Mouse (Mus musculus) 3134 (cell line): ENCODE results near the gene Gm19426.
"Not testable (repeated sequence)": the region's sequence is repeated elsewhere in the genome, so short reads cannot be mapped to it uniquely, and the experiment has no call there.

ENCODE experiments used
- DNase-seq: peaks from one replicate; pipeline ENCODE4 v3.0.0-alpha.2; 2011; ENCODE audit warnings: low spot score; ENCODE audit not compliant: insufficient read length; ENCODE audit errors: extremely low read depth

Gm19426 gene

DNA sequence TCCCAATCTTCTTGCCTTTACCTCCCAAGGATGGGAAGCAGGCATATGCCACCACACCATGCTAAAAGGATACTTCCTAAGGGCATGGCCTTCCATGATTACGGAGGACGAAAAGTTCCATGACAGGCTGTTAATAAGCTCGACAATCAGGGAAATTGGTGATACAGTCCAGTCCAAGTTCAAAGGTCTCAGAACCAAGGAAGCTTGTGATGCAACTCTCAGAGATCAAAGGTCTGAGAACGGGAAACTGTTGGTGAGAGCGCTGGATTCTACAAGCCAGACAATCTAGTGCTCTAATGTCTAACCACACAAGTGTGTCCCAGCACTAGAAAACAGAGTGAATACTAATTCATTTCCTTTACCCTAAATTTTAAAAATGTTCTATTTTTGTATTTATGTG, 12.8 kb upstream of the Gm19426 start:
- DNase-seq: no peak

DNA sequence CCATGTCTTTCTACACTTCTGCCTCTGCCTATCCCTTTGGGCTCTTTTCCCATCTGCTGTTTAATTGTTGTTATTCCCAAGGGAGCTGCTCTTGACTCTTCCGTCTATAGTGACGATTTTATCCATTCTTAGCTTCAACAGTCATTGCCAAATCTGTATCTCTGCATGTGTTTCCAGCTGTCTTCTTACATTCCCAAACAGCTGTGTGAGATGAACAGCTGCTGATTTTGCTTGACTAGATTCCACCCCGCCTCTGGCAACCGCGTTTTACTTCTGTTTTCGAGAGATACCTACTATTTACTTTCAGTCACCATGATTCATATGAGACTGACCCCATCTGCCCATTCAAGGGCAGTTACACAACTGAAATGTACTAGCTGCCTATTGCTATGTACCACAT, 6.7 kb upstream of the Gm19426 start:
- no peak for DNase-seq

DNA sequence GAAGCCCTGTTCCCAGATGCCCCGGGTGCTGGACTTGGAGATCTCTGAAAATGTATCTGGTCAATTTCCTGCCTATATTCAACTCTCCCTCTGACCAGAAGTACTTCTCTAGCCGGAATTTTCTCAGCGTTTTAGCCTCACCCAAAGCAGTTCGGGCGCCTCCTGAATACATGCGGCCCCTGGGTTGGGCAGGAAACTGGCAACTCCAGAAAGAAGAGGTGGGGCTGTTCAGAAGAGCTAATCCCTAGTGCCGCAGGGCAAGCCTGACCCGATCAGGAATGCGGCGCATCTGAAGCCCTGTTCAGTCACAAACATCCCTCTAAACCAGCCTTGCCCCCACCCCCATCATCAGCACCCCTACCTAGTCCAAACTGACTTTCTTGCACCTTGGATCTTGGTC, 671 bp upstream of the Gm19426 start:
- no peak for DNase-seq

DNA sequence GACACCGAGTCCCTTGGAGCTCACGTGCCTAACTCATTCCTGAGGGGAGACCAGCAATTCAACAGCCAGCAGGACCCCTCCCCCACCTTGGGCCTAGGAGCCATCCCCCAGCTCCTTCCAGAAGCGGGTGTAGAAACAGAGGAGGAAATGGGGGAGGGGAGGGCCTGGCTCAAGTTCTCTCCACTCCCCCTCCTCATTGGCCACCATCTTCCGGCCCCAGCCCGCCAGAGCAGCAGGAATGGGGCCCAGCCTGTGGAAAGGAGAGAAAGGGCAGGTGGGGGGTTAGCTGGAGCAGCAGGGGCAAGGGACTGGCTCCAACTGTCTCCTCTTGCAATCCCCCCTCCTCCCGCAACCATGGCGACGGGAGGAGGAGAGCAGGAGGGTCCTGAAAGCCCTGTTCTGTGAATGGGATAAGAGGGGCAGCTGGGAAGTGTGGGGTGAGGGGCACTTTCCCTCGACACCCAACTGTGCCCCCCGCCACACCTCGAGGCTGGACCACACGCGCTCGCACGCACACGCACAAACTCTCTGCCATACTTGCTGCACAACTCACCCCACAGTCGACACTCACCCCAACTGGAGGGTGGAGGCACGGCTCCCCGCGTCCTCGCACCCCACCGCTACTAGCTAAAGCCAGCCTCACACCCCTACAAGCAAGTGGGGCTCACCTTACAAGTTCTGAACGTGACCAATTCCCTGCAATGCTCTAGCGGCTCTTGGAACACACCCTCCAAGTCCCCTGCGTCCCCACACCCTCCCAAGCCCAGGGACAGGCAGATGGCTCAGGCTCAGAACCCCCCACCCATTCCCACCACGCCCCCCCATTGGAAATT, 788 bp downstream of the Gm19426 start:
- peak; percentile 65 for DNase-seq

DNA sequence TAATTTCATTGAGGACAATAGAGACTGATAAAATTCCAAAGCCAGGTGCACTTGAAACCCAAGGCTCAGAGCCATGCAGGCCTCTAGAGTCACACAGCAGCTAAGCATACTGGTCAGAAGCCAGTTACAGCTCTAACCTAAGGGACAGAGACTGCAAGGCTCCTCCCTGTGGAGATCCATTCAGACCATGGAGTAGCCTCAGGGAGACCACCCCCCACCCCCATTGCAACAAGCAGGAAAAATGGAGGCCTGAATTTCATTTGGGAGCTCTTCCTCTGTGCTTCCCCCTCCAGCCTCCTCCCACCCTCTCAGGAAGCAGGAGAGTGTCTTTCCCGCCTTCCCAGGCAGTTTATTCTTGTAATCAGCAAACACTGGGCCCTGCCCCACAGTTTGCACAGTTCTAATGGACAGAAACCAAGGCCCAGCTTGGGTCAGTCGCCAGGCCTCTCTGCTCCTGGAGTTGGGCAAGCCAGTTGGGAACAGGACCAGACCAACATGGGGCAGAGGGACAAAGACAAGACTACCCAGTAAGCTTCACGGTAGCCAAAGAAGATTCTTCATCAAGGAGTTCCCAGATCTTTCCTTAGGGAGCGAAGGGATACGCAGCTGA, 1.5 kb downstream of the Gm19426 start:
- no peak for DNase-seq

DNA sequence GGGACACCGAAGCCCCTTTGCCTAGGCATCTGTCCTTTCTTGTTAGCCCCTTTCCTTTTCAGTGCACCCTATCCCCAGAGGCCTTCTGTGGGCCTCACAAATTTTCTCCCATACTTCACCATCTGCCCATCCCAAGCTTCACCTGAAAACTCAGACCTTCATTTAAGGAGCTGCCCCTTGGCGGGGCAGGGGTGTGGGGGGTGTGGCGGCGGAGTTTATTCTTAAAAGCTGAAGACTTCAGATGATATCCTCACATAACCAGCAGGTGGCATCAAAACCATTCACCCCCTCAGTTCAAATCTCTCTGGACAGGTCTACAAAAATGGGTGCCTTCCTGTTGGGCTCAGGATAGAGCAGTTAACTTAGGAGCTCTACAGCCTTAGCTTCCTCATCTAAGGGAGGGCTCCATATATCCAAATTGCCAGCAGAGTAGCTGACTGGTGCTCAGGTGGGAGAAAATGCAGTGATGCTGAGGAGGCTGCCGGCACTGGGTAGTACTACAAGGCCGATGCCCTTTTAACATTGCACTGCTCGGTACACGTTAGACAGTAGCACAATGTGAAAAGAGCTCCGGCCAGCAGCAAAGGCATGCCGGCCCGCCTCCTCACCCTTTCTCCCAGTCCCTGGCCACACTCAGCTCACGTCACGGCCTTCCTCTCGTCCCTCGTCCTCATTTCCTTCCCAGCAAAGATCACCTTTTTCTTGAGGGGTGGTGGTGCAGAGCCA, 2.7 kb downstream of the Gm19426 start:
- no peak for DNase-seq

DNA sequence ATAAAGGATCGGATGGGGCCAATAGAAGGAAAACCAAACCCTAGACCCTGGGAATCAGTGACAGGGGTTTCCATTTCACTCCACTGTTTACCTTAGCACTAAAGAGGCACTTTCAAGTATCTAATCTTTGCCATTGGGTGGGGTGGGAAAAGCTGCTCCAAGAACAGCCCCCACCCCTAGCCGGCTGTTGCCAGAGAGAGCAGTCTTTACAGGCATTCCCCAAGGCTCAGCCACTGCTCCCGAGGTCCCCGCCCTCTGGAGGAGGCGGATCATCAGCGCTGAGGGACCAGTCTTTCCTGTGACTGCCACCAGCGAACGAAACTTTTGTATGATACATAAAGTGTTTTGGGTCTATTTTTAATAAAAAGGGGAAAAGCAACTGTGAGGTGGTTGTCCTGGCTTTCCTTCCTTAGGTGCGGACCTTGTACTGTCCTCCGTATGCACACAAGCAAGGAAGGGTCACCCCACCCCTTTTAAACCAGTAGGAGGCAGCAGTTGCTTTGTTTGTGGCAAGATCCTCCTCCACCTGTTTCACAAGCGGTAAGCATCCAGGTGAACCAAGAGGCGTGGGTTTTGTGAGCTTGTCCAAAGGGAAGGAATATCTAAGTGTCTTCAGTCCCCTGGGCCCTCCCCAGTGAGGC, 5.1 kb downstream of the Gm19426 start:
- DNase-seq: no peak

DNA sequence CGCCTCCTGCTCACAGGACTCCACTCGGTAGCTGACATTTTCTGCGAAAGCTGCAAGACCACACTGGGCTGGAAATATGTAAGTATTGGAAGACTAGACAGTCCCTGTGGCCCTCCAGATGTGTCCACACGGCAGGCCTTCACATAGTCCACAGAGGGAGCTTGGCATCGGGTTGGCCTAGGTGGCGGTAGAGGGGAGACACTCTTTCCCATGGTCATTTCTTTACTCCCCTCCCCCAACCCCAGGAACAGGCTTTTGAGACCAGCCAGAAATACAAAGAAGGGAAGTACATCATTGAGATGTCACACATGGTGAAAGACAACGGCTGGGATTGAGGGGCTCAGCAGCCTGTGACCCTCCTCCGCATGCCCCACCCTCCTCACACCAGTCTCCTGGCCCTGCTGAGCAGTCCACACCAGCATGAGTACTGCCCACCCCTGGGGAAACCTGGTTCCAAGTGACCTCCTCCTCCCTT, 6.0 kb downstream of the Gm19426 start:
- DNase-seq: no peak

DNA sequence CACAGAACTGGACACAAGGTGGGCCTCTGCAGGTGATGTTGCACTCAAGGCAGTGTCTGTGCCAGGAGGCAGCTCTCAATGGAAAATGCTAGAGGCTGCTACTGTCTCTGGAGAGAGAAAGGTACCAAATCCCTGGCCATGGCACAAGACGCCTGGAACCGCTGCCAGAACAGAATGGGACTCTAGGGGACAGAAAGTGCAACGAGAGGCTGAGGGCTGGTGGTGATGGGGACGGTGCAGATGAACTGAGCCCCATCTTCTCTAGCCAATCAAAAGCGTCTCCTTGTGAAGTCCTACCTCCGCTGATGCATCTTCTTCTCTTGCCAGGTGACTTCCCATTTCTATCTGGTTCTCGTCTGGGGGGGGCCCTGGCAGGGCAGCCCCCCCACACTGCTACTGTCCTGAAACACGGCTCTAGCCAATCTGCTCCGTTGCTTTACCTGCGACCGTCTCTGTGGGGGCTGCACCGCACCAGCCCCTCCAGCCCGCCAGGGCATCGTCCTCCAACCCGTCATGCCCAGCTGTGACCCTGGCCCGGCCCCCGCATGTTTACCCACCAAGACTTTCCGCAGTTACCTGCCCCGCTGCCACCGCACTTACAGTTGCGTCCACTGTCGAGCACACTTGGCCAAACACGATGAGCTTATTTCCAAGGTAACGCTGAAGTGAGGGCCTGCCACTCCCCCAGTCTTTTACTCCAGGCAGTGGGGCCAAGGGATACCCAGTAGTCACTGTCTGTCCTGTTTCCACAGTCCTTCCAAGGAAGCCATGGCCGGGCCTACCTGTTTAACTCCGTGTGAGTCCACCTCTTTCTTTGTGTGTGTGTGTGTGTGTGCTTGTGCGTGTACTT, 6.9 kb downstream of the Gm19426 start:
- DNase-seq: no peak

DNA sequence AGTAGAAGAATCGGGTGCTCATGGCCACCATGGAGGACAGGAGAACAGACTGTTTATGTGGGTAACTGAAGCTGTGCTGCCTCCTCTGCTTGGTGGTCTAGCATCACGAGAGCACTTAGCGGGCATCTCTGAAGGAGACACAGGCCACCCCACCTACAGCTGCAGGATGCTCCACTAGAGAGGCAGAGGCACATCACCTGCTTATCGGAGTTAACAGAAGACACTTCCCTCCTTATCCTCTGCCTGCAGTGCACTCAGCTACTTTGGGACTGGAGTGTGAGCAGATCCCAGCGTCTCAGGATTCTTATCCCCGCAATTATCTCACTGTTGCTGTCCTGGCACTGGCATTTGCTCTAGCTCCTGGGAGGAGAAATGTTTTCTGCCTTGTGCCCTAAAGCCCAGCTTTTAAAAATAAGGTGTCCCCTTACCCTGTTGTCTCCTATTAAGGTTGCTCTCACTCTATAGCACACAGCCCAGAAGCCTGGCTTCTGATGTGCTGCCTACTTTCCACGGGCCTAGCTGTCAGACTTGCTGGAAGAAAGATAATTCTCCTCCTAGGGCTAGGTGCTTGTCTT, 8.0 kb downstream of the Gm19426 start:
- no peak for DNase-seq

DNA sequence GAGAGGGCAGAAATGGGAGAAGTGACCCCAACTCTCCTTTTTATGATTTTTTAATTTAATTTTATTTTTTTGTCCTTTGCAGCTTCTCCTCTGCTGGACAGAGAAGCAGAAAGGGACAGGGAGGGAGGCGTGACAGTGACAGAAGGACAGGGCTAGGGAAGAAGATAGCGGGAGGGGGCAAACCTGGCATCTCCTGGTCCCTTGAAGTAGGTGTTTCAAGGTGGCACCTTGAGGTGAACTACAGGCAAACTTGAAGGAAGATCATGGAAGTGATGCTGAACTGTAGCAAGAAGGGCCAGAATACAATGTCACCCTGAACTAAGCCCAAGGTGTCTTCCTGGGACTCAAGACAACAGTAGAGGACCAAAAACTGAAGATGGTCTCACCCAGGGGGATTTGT, 8.5 kb downstream of the Gm19426 start:
- no peak for DNase-seq

DNA sequence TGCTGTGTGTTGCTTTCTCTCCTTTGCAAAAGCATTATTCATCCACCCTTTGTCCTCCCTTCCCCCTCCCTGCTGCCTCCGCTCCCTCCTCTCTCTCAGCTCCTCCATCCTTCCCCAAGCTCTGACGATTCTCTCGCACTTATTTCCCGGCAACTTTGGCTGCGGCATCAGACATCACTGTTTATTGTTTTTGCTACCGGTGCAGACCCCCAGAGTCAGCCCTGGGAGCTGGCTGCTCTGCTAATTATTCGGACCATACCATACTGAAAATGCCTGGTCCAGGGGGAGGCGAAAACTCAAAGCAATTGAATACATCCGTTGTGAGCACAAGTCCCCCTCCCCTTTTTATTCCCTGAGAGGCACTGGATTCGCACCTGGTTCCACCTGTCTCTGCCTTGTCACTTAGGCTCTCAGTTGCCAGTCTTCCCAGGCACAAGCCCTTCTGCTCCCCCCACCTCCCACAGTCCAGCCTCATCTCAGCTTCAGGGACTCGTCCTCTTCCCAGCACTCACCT, 9.0 kb downstream of the Gm19426 start:
- no peak for DNase-seq

DNA sequence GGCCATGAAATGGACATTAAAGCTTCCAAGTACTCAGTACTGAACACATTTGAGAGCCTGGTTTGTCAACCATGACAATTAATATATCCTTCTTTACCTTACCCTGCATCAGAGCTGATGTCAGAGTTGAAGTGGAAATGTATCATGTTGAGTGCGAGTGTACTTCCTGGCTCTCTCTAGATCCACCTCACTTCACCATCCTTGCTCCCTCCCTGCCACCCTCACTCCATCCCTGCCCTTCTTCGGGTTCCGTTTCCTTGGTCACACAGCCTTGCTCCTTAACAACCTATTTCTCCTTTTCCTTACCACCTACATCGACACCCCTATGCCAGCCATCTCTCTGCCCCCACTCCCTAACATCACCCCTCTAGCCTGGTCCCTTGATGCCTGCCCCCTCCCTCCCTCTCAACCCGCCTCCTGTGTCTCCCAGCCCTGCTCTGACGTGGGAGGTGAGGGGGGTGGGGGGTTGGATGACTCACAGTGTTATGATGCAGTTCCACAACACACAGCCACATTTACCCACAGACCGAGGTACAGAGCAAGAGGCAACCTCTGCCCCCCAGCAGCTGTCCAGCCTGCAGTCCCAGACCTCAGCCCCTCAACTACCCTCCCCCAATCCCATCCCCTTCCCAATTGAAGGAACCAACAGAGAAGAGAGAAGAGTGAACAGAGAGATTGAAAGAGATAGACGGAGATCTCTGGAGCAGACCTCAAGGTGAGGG, 9.7 kb downstream of the Gm19426 start, which contains the start of gene Ypel4:
Gene Ypel4, plus strand, starts transcription at position 480 of the 722 bp plus-strand sequence.
- no peak for DNase-seq

DNA sequence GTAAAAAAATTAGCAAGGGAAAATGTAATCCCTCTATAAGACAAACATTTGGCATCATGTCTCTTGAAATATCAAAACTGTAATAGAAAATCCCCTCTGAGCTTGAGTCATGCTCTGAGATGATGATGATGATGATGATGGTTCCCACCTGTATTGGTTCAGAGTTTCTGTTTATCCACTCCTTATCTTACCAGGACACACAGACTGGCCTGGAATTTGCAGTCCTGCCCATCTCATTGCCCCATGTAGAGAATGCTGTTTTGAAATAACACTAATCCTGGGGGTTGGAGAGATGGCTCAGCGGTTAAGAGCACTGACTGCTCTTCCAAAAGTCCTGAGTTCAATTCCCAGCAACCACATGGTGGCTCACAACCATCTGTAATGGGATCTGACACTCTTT, 11.1 kb downstream of the Gm19426 start:
- DNase-seq: no peak

DNA sequence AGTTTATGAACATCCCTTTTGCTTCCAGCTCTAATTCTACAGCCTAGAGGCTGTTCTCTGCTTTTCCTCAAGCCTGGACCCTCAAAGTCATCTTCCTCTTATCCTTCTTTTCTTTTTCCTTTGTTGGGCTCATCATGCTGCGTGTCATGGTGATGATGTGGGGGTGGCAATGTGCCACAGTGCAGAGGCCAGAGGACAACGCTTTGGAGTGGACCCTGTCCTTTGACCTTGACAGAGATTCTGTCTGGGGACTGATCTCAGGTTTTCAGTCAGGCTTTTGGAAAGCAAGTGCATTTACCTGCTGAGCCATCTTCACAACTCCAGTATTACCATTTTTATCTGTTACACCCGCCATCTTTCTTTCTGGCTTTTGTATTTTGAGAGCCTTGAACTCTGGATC, 12.2 kb downstream of the Gm19426 start:
- DNase-seq: no peak

DNA sequence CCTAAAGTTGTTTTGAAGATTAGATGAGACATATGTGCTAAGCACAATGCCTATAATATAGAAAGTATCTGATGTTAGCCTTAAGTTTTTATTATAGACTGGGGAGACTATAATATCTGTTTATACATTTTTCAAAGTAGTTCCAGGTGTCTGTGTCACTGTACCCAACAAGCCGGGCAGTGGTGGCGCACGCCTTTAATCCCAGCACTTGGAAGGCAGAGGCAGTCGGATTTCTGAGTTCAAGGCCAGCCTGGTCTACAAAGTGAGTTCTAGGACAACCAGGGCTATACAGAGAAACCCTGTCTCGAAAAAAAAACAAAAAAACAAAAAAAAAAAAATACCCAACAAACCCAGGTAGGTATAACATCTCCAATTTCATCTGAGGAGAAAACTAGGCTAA, 15.3 kb downstream of the Gm19426 start:
- DNase-seq: not testable (repeated sequence)

DNA sequence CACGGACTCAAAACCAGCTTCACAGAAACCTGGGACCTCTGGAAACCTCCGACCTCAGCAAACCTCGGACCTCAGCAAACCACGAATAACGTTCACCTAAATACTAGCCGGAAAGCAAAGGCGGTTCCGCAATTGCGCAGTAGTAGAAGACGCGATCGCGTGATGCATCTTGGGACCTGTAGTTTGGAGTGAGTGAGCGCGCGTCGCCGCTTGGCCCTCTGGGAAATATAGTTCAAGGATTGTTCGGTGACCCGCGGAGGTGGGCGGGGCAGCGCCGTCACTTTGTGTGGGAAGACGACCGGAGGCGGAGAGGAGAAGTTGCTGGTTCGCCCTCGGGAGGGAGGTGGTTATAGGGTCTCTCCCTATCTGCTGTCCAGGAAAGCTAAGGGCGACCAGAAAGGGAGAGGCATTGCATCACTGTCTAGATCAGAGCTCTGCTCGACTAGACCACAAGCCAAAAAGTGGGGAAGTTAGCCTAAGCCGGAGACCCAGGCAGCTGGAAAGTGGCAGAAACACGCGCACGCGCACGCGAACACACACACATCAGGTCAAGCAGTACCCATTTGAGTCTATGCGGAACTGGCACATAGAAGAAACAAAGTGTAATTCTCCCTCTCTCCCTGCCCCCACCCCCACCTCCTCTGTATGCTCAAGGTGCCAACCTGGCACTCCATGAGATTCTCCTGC, 16.1 kb downstream of the Gm19426 start, which contains the start of gene Clp1:
Gene Clp1, minus strand, starts transcription at position 179 of the 687 bp plus-strand sequence.
- DNase-seq: peak; percentile 95

DNA sequence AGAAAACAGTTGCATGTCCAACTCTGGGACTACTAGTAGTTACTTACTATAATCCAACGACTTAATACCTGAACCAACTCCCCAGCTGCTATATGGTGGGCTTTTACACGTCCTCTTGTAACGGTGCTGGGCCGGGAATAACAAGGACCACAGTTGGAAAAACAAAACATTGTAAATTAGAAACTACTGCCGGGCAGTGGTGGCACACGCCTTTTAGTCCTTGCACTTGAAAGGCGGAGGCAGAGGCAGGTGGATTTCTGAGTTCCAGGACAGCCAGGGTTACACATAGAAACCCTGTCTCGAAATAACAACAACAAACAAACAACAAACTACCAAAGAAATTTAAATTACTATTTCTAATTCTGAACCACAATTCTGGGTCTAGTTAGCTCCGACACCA, 16.7 kb downstream of the Gm19426 start:
- DNase-seq: no peak
